Mouse (Mus musculus): Measurements from ENCODE around the gene Rab3a.

Rab3a gene

GRCm38 (mm10) chr8:70774740-70775139 lies 20.3 kb downstream of the Rab3a start:
- no peak for DNase-seq (ENCODE audit: low spot score in 2 of 2)

DNA sequence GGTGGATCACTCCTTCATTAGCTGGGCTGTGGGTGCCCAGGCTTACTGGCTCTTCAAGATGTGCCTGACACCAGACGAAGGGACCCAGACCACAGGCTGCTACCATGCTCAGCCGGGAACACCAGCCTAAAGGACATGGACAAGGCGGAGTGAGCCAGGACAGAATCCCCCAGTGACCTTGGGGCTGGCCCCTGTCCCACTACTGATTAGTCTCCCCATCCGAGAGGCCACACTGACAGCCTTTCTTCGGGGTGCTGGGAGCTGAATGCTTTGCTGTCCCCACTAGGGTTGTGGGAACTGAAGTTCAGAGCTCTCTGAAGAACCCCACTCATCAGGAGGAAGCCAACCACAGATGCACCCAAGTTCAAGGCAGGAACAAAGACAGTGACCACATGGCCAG lies 20.7 kb downstream of the Rab3a start:
- DNase-seq (ENCODE audit: low spot score in 2 of 2) = peak in 1 of 2 experiments; percentile 54

DNA sequence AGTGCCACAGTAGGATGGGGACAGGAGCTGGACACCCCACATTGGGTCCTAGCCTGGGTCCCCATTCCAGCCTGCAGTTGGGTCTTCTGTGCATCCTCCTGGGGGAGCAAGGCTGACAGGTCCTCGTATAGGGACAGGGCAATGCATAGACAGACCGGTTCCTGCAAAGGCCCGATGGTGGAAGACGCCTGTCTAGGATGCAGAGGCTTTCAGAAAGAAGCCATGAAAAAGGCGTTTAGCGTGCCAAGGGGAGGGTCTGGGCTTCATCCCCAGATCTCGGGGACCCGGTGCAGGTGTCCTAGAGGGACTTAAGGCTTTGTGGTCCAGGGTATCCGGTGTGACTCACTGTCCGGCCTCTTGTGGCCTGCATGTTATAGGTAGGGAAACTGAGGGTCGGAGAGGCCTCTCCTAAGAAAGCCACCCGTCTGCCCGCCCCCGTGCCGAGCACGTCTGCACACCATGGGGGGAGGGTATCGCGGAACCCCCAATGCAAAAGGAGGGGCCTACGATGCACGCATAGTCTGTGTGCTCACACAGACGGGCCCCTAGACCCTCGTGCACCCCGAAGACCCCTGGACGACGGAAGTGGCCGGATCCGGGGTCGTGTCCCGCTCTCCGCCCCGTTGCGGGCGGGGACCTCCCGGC lies 21.5 kb downstream of the Rab3a start:
- peak; percentile 49 to 56 for DNase-seq (ENCODE audit: low spot score in 2 of 2)

GRCm38 (mm10) chr8:70776496-70777444 lies 22.3 kb downstream of the Rab3a start, which contains the start of gene Pik3r2:
Gene Pik3r2 (minus strand): TSS chr8:70776713.
- DNase-seq (ENCODE audit: low spot score in 2 of 2) = peak; percentile 95 to 97

DNA sequence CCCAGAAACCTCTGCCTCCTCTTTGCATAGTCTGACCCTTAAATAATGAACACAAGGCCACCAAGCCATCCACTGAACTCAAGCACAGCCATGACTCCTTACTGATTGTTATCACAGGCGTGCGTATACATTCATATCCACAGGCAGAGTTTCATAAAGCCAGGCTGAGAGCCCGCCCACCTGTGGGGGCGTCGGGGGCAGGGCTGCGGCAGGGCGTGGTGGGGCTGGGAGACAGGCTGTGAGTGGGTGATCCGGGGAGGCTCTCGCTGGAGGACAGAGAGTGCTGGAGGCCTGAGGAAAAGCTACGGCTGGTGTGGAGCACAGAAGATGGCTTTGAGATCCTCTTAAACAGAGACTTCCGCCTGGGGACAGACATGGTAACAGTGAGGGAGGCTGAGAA lies 25.6 kb downstream of the Rab3a start:
- no peak for DNase-seq (ENCODE audit: low spot score in 2 of 2)

DNA sequence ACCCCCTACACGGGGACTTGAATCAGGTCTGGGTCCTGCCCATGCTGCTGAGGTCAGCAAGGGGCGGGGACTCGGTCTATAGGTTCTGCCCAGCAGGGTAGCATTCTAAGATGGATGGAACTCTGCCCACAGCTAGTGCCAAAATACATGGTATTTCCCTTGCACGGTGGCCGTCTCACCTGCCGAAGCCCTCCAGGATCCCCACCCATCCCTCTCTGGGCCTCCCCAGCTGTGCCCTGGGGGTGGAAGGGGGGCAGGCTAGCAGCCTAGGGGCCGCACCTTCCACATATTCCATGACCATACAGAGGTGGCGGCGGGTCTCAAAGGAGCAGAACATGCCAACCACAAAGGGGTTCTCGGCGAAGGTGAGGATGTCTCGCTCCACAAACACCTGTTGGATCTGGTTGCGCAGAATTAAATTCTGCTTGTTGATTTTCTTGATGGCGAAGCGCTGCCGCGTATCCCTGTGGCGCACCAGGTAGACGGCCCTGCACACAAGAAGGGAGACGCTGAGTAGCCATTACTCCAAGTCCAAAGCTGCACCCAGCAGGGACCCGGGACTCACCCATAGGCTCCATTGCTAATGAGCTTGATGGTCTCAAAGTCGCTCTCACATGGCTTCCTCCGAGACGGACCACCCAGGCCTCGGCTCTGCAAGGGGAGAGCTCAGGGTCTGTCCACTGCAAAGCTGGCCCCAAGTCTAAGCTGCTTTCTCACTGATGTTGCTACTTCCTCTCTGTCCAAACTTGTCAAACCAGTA lies 32.0 kb downstream of the Rab3a start:
- DNase-seq (ENCODE audit: low spot score in 2 of 2) = no peak

- DNase-seq (ENCODE audit: low spot score in 2 of 2) = no peak
These were observed 32.6 kb downstream of the Rab3a start for GRCm38 (mm10) chr8:70787051-70787445.

- no peak for DNase-seq (ENCODE audit: low spot score in 2 of 2)
These were observed 33.6 kb downstream of the Rab3a start for GRCm38 (mm10) chr8:70787941-70788667.

DNA sequence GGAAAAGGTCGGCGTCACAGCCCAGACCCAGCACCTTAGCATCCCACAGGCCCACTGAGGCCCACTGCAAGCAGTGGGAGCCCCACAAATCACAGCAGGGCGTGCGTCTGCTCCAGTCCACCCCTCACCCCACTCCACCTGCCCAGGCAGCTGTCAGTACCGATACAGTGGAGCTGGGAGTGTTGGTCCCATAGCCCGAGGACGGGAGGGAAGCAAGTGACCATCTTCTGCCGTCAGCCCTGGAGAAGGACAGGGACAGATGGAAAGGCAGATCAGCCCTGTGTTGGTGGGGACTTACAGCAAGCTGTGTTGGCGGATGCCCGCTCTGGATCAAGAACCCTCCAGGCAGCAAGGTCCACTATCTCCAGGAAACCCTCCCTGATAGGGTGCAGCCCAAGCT lies 34.6 kb downstream of the Rab3a start:
- no peak for DNase-seq (ENCODE audit: low spot score in 2 of 2)

GRCm38 (mm10) chr8:70790846-70791245 lies 36.4 kb downstream of the Rab3a start:
- no peak for DNase-seq (ENCODE audit: low spot score in 2 of 2)

DNA sequence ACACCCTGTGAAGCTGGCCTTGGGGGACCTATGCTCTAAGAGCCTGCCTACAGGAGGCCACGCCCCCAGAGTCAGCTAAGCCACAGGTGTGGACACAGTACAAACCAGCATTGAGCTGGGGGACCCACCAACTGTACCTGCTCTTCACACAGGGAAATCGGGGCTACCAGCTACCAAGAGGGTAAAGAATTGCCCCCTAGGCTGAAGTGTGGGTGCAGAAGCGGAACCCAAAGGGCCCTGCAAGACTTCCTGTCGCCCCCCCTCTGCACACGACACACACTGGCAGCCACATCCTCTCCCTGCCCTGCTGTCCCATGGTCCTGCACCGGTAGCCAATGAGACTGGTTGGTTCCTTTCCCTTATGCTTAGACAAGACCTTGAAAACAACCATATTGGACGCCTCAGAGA lies 36.8 kb downstream of the Rab3a start:
- no peak for DNase-seq (ENCODE audit: low spot score in 2 of 2)

DNA sequence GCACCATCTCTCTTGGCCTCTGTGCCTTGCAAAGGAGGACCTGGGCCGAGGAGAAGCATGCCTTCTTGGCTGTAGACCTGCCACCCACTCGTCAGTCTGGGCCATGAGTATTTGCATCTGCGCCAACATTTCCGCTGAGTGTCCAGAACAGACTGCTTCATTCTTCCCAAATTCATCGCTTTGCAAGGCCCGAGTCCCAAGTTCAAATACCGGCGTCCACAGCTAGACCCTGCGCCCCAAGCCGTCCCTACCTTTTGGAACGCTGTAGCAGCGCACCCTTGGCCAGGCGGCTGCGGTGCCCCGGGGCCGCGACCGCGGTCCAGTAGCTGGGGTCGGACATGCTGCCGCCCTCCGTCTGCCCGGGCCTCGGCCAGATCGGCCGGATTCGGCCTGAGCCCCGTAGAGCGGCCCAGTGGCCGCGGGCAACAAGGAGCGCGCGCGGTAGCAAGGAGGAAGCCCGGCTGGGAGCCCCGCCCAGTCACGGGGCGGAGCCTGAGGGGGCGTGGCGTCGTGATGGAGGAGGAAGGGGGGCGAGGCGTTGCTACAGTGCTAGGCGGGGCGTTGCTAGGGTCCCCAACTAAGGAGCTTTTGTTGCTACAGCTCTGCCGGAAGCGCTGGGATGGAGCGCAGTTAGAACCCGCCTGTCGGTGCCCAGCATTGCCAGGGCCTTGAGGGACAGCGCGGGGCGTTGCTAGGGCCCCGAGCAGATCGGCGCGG lies 37.7 kb downstream of the Rab3a start:
- DNase-seq (ENCODE audit: low spot score in 2 of 2) = peak; percentile 96

DNA sequence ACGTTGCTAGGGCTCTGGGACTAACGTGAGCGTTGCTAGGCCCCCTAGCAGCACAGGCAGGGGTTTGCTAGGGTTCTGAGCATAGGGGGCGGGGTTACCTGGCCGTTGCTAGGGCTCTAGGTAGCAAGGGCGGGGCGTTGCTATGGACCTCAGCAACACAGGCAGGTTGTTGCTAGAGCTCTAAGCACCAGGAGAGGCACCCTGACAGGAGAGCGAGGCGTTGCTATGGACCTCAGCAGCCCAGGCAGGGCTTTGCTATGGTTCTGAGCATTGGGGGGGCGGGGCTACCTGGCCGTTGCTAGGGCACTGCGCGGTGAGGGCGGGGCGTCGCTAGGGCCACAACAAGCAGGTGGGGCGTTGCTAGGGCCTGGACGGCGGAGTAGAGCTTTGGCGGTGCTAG lies 38.2 kb downstream of the Rab3a start:
- no peak for DNase-seq (ENCODE audit: low spot score in 2 of 2)

- no peak for DNase-seq (ENCODE audit: low spot score in 2 of 2)
These were observed 39.7 kb downstream of the Rab3a start for GRCm38 (mm10) chr8:70794215-70794614.

- no peak for DNase-seq (ENCODE audit: low spot score in 2 of 2)
These were observed 40.9 kb downstream of the Rab3a start for GRCm38 (mm10) chr8:70795370-70795769.

- DNase-seq (ENCODE audit: low spot score in 2 of 2) = no peak
These were observed 42.1 kb downstream of the Rab3a start for GRCm38 (mm10) chr8:70796403-70797080.

GRCm38 (mm10) chr8:70797081-70798070 lies 42.9 kb downstream of the Rab3a start:
- peak; percentile 81 to 89 for DNase-seq (ENCODE audit: low spot score in 2 of 2)

GRCm38 (mm10) chr8:70798281-70798680 lies 43.8 kb downstream of the Rab3a start:
- DNase-seq (ENCODE audit: low spot score in 2 of 2) = no peak

- no peak for DNase-seq (ENCODE audit: low spot score in 2 of 2)
These were observed 46.2 kb downstream of the Rab3a start for GRCm38 (mm10) chr8:70800648-70801047.

Data from heart, adult 9 months (tissue).